Mouse (Mus musculus) ovary, adult 18-20 months (tissue): ENCODE measurements around the gene Ubash3b.

Source experiments
- DNase-seq: peaks from one replicate; pipeline ENCODE4 v3.0.0; 2022; ENCODE audit warnings: low spot score, mixed read lengths

Gene Ubash3b

DNA sequence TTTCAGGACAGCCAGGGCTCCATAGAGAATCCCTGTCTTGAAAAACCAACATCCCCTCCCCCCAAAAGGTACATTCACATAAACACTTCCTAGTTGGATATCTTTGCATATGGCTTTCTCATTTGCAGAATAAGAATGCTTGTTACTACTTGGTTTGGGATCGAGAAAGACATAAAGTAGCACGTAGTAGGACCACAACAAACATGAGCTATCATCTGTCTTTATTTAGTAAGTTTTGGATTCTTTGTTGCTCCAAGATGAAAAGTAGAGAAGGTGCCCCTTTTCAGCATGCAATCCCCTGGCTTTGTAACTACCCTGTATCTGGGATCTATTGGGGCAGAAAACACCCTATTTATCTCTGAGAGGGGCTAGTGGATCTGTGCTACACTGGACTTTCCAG, 25.2 kb downstream of the Ubash3b start:
- DNase-seq: no peak

DNA sequence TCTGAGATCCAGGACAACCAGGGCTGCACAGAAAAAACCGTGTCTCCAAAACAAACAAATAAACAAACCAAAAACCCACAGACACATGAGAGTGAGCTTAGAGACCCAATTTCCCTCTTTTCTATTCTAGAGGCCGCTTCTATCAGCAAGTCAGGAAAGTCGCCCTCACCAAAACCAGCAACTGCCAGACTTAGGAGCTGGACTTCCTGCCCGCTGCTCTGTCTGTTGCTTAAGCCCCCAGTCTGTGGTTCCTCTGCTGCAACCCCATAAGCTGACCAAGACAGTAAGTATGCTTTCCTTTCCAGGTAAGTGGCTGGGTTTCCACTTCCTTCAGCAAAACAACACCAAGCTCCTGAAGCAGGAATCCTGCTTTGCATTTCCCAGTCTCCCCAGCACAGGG, 26.6 kb downstream of the Ubash3b start:
- no peak for DNase-seq

DNA sequence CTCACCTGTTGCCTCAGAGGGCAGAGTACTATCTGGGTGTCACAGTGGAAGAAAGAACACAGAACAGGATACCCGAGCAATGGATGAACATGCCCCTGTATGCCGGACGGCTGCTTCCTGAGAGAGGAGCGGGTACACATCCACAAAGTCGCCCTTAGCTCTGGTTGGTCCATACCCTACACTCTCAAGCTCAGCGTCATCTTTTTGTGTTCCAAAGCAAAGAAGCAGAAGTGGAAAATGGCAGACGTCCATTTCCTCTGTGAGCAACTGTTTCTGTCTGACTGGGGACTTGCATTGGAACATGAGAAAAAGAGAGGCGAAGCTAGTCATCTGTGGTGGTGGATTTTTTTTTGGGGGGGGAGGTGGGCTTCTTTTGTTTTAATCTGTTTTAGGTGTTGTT, 30.9 kb downstream of the Ubash3b start:
- DNase-seq: no peak

DNA sequence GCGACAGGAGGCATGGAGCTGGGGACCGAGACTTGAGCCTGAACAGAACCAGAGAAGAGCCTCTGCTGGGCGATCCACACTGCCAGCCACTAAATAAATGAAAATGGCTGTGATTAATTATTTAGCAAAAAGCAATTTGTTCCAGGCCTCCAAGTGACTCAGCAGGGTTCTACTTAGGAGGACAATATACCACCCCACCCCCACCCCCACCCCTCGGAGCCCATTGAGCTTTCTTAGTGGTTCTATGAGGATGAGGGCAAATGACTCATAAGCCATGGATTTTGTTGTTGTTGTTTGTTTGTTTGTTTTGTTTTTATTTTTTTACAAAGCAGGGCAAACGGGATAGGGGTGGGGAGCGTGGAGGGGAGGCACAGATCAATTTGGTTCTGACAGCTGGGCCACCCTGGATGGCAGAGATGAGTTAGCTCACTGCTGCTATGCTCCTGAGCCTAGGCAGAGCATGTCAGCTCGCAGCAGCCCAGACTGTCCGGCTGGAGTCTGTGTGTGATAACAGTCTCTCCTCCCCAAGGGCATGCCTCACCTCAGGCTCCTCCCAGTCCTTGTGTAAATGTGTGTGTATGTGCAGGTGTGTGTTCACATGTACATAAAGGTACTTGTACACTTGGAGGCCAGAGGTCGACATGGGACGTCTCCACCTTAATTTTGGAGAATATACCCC, 31.6 kb downstream of the Ubash3b start:
- no peak for DNase-seq

GRCm38 (mm10) chr9:41129273-41129672, 32.2 kb downstream of the Ubash3b start:
- DNase-seq: no peak

DNA sequence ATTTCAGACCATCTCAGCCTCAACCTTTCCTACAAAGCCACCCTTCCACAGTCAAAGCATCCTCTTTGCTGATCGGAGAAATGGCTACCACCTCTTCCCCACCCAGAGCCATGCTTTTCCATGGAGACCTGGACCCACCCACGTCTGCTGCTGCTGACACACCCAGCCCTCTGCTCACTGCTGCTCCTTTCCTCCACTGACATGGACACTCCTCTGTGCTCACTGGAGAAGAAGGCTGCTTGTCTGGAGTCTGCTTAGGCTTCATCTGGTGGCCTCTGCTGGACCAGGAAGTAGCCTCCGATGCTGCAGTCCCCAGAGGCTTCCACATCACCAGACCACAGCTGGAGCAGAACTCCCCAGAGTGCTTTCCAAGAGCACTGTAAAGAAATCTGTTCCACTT, 34.8 kb downstream of the Ubash3b start:
- DNase-seq: no peak

DNA sequence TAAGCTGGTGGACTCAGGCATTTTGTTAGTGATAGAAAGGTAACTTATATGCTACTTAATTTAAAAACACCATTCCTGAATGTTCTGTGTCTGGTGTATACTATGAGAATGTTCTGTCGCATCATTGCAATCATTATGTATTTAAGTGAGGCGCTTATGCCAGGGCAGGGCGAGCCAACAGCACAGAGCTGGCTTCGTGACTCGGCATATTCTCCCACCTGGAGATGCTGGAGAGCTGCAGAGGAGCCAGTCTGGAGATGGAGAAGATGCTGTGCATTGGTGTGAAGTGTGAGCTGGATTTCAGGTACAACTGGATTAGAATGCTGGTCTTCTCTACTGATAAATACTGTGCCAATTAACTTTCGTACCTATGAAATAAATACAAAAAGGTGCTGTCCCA, 37.2 kb downstream of the Ubash3b start:
- DNase-seq: no peak

DNA sequence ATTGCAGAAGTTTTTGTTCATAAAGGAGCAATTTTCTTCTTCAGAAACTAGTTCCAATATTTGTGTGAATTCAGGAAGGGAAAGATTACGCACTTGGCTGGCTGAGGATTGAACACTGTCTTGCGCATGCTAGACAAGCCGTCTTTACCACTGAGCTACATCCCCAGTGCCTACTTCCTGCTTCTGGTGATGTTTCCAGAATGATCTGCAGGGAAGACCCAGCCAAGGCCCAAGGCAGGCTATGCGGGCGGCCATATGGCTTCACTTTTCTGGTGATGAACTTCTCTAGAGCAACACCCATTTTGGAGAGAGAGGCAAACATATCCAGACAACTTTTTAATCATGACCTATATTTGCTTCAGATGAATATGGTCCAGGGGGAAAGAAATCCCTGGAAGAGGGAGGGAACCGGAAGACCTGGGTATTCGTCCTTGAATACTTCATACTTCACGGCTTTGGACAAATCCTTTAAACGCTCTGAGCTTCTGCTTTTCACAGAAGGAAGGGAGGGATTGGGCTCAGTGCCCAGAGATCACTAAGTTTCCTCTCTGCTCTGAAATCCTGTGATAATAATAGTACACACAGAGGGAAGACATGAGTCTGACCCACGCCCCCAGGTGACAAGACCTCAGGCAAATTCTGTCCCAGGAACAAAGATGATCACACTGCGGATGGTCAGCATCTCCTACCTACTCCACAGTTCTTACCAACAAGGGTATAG, 38.9 kb downstream of the Ubash3b start:
- no peak for DNase-seq

DNA sequence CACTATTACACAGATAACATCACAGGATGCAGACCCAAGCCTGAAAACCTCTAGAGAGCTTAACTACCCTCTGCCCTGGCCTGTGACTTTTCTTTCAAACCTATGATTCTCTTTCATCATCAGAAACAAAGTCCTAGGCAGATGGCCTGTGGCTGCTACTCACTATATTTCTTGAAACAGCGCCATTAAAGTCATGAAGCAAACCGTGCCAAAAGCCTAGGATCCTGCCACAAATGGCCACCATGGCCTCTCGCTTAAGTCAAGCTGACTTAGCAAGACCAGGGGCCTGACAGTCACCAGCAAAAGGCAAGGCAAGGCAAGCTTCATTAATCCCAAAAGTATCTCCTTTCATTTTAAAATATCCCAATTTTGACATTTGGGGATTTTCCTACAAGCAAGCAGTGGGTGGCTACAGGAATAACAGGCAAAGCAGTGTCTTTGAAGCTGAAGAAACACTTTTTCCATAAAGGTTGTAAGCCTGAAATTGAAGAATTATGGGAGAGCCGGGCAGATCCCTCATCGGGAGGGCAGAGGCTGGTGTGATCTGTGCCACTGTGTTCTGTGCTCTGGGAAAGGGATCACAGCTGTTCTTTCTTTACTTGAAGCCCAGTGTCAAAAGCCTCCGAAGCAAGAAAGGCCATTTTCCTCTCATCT, 39.7 kb downstream of the Ubash3b start:
- no peak for DNase-seq

- DNase-seq: no peak
Observed at GRCm38 (mm10) chr9:41119958-41120357, 41.5 kb downstream of the Ubash3b start.

GRCm38 (mm10) chr9:41118065-41118464, 43.4 kb downstream of the Ubash3b start:
- no peak for DNase-seq

DNA sequence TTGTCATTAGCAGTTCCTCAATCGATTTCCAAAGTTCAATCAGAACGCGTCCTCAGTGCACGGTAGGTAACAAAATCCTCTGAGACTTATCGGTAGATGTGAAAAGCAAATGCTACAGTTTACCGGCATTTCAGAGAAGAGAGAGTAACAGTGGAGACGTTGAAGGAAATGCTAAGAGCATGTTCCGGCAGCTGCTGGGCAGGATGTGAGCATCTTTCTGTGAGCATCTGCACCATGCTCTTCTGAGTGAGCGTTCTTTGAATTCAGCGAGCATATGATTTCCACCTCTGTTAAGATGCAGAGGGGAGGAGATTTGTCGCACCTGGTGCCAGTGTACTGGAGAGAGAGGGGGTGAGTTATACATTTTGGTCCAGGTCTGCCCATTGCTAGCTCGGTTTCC, 45.4 kb downstream of the Ubash3b start:
- no peak for DNase-seq

GRCm38 (mm10) chr9:41114367-41114766, 47.1 kb downstream of the Ubash3b start:
- no peak for DNase-seq

- DNase-seq: no peak
Observed at GRCm38 (mm10) chr9:41109749-41110148, 51.7 kb downstream of the Ubash3b start.

DNA sequence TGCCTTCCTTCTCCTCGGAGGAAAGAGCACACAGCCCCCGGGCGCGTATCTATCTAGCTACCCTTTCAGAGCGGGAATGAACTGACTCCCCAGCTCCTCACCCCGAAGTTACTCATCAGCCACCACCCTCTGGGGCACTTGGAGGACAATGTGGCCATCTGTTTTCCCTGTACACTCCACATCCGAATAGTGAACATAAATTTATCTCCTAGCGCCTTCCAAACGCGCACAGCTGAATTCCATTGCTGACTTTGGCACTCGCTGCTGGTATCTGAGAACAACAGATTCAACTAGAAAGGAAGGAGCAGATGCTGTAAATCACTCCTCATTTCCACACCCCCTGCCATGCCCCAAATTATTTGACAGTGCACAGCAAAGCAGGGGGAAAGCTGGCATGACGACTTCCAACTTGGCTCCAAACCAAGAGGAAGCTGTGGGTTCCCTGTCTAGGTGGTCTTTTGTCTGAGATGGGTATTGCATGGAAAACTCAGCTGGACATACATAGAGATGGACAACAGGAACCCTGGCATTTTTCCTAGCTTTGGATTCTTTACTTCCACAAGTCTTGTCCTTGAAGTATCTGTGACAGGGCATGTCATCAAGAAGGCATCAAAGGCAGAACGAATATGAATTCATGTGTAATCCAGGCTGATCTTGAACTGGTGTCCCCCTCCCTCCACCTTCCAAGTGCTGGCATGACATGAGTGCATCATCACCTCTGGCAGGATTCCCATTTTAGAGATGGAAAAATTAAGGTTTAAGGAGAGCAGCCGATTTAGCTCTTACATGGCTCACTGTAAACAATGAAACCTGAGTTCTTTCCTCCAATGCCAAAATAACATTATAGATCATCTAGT, 52.9 kb downstream of the Ubash3b start:
- DNase-seq: no peak

GRCm38 (mm10) chr9:41105201-41105643, 56.3 kb downstream of the Ubash3b start:
- DNase-seq: no peak

DNA sequence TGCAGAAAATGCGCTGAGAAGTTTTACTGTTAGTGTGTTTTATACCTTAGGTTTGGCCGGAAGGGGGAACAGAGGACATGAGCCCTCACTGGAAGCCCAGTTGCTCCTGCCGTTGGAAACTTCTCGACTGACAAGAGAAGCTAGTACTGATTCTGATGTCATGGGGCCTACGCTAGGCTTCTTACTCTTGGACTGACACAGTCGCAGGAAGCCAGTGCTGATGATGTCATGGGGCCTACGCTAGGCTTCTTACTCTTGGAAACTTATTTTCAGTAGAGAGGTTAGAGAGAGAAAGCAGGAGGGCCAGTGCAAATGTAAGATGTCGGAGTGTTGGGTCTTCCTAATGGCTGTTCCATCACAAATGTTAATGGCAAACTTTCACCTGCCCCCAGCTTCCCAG, 57.8 kb downstream of the Ubash3b start:
- DNase-seq: no peak

DNA sequence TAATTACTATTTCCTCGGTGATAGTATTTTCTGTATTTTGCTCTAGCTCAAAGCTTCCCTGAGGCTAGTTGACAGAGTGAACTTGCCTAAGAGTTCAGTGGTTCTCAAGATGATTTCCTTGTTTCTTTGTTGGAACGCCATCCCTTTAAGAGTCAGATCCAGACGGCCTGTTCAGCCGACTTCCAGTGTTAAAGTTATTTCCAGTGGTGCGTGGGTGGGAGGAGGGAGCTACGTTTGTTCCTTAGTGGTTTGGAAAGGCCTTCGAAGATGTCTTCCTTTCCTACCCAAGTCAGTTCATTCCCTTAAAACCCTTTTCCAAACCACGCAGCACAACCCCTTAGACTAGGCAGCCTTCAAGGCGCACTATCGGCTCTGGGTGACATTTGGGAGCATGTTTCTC, 58.9 kb downstream of the Ubash3b start:
- DNase-seq: no peak

DNA sequence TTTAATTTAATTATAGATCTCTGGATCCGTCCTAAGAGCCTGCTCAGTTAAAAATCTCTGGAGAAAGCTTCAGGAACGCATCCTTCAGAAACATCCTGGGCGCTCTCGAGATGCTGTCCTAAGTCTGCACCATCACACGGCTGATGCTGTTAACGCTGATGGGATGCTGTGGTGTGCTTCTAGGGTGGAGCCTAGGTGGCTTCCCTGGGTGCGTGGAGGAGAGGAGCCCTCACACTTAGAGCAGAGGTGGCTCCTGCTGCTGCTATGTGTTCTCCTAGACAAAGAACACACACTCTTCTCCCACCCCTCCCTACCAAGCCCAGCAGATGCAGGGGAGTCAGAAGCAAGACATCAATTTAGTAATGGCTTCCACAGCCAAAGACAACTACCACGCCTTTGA, 61.6 kb downstream of the Ubash3b start:
- DNase-seq: no peak

DNA sequence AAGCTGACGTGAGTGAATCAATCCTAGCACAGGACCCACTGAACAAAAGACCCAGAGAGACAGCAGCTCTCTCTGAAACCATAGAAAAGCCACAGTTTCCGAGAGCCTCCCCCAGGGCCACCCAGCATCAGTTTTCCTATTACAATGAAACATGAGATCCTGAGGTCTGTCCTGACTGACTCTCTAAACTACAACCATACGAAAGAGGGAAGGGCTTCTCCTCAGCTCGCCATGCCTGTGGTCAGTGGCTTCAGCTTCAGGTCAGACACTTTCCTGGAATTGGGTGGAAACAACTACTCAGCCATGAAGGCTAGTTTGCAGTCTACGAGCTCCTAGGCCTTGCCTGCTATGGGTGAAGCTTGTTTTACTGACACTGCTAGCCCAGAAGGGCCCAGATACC, 62.4 kb downstream of the Ubash3b start:
- no peak for DNase-seq

DNA sequence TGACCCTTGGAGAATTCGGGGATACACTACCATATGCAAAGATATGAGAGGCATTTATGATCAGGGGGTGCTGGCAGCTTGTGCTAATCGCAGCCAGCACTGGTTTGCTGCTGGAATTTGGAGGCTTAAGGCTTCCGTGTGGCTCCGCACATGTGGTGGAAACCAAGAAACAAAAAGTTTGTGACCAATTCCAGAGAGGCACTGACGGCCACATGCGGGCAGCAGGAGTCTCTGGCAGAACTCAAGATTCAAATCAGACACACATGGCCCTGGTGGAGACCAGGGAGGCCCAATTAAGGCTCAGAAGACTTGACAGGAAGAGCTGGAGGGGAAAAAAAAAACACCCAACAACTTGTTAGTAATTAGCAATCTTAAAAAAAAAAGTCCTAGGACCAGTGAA, 63.4 kb downstream of the Ubash3b start:
- DNase-seq: no peak

- no peak for DNase-seq
Observed at GRCm38 (mm10) chr9:41091993-41092392, 69.5 kb downstream of the Ubash3b start.
